In genomic region chr2:30588985-30589511, GRCm38 (mm10) we compare ENCODE assay signal across 11 mouse cellular contexts. TPM values are rescaled to one million over a fixed set of nuclear protein-coding genes. Genes with fewer than 3 reads are reported as not detected.
DNase-seq lines count a peak whose midpoint lies in the region; ATAC-seq and TF ChIP-seq lines count a peak whose summit lies in the region.
"Had no signal": no experiment of that assay in that cellular context is flagged by ENCODE, and none has a peak within 500 bp of the region (broad histone marks: within the 10 kb centered on the region; RNA-seq: fewer than 3 reads in every experiment).

No protein-coding gene starts in this region.

- TF ChIP-seq POLR2A in lung, adult 2 months (IDR thresholded peaks at IDR 0.05; ENCODE audit: borderline replicate concordance, extremely low read depth, low read depth, low read length), result no peak

- WGBS in lung, adult 2 months, result 58% methylated on average over 4 of the region's 4 CpGs
- 65% methylated on average over 4 of the region's 4 CpGs for WGBS in kidney, postnatal 0 days
- 53% methylated on average over 4 of the region's 4 CpGs for WGBS in stomach, embryonic 14.5 days

- no peak for TF ChIP-seq CTCF in lung, adult 2 months (IDR thresholded peaks at IDR 0.05; ENCODE audit: insufficient read depth, low read length)
- TF ChIP-seq CTCF in kidney, postnatal 0 days (IDR thresholded peaks at IDR 0.05; ENCODE audit: low read depth), result no peak

- no peak overlapping the region for H3K4me3 ChIP-seq in lung, adult 2 months (replicated peaks; ENCODE audit: extremely low read depth, low read depth, low read length)
- H3K4me3 ChIP-seq in kidney, postnatal 0 days (replicated peaks; ENCODE audit: low read depth, low read length), result no peak overlapping the region
- H3K4me3 ChIP-seq in stomach, embryonic 14.5 days (ENCODE audit: low read depth, low read length), result no peak overlapping the region
- H3K4me3 ChIP-seq: embryonic facial prominence, embryonic 15.5 days; hindbrain, embryonic 15.5 days had no signal

- H3K9ac ChIP-seq in kidney, postnatal 0 days (ENCODE audit: low read depth, low read length), result no peak overlapping the region
- no peak overlapping the region for H3K9ac ChIP-seq in stomach, embryonic 14.5 days (replicated peaks; ENCODE audit: low read depth, low read length)
- H3K9ac ChIP-seq: embryonic facial prominence, embryonic 15.5 days; hindbrain, embryonic 15.5 days had no signal

- peak overlapping the region; percentile 22; the same call in 1 of the 2 replicates for H3K27ac ChIP-seq in kidney, postnatal 0 days
- peak overlapping the region; percentile 71 for H3K27ac ChIP-seq in stomach, embryonic 14.5 days (ENCODE audit: low read length)
- H3K27ac ChIP-seq: embryonic facial prominence, embryonic 15.5 days; hindbrain, embryonic 15.5 days had no signal

- H3K9me3 ChIP-seq in kidney, postnatal 0 days (replicated peaks; ENCODE audit: low read length), result no peaks in the 10 kb centered on the region
- H3K9me3 ChIP-seq in stomach, embryonic 14.5 days (ENCODE audit: control insufficient read depth, low read depth, low read length), result no peaks in the 10 kb centered on the region
- H3K9me3 ChIP-seq: embryonic facial prominence, embryonic 15.5 days; G1E; hindbrain, embryonic 15.5 days had no signal

- ATAC-seq in kidney, postnatal 0 days (replicated peaks; ENCODE audit: low FRiP score, low read depth), result no peak
- ATAC-seq in stomach, embryonic 14.5 days (ENCODE audit: insufficient number of reproducible peaks, insufficient read depth, low FRiP score, low read depth), result peak; percentile 43; the same call in 1 of the 2 replicates

- peak; percentile 41 to 56 for DNase-seq in lung, adult 18-20 months
- DNase-seq in lung, adult 2 months, result no peak
- peak; percentile 72 for DNase-seq in heart, adult 8-10 months (ENCODE audit: low spot score)
- DNase-seq in kidney, postnatal 0 days (ENCODE audit: low spot score), result peak; percentile 54
- DNase-seq in thymus, postnatal 10 days (ENCODE audit: low spot score in 2 of 2), result no peak
- no peak for DNase-seq in left cerebral cortex, postnatal 25 days (ENCODE audit: low spot score in 2 of 2)

- intact Hi-C loops in left cerebral cortex, postnatal 25 days (cut with DNase I), result no loop called here

- H3K4me1 ChIP-seq in lung, adult 2 months (ENCODE audit: control insufficient read depth, insufficient read depth, low read length), result peaks cover 23% of the 10 kb centered on the region
- peaks cover 19% of the 10 kb centered on the region for H3K4me1 ChIP-seq in kidney, postnatal 0 days (replicated peaks; ENCODE audit: insufficient read depth, low read length)
- peaks cover 26% of the 10 kb centered on the region for H3K4me1 ChIP-seq in stomach, embryonic 14.5 days (ENCODE audit: control insufficient read depth, insufficient read depth, low read length)

- no peaks in the 10 kb centered on the region for H3K27me3 ChIP-seq in kidney, postnatal 0 days (ENCODE audit: insufficient read depth, low read length)
- H3K27me3 ChIP-seq in stomach, embryonic 14.5 days (ENCODE audit: control insufficient read depth, insufficient read depth, low read length), result no peaks in the 10 kb centered on the region
- H3K27me3 ChIP-seq: embryonic facial prominence, embryonic 15.5 days; hindbrain, embryonic 15.5 days had no signal

- no peak overlapping the region for H3K4me2 ChIP-seq in kidney, postnatal 0 days (ENCODE audit: low read length)
- H3K4me2 ChIP-seq in stomach, embryonic 14.5 days (replicated peaks; ENCODE audit: low read depth, low read length), result no peak overlapping the region
- H3K4me2 ChIP-seq: embryonic facial prominence, embryonic 15.5 days; hindbrain, embryonic 15.5 days had no signal

- H3K36me3 ChIP-seq in kidney, postnatal 0 days (ENCODE audit: insufficient read depth, low read length), result no peaks in the 10 kb centered on the region
- H3K36me3 ChIP-seq in stomach, embryonic 14.5 days (ENCODE audit: control insufficient read depth, insufficient read depth, low read length), result no peaks in the 10 kb centered on the region
- H3K36me3 ChIP-seq: embryonic facial prominence, embryonic 15.5 days; G1E; hindbrain, embryonic 15.5 days had no signal

RNA-seq across cellular contexts. Expression of gene Cstad, which starts 5.8 kb away (rescaled TPM):
- 0.69 and 1.6 TPM in 2 replicates for polyA plus RNA-seq in lung, adult 2 months (2012; rRNA removed)
- 1 to 10 TPM in 3 of 4 experiments, under 1 TPM in 1; 0.69 to 2.3 (median 1.5) TPM for total RNA-seq in heart, adult 8-10 months (2022)
- polyA plus RNA-seq in kidney, postnatal 0 days (2015; fragmentation: Nextera tagmentation; extraction: Ambion mirVana), result 2.1 and 2.7 TPM in 2 replicates
- polyA plus RNA-seq in stomach, embryonic 14.5 days (2014; fragmentation: Nextera tagmentation; extraction: Ambion mirVana), result 1.2 and 2.1 TPM in 2 replicates
- total RNA-seq in left cerebral cortex, postnatal 25 days (2021), result 1 to 10 TPM; 4.2 to 5.5 TPM
- polyA plus RNA-seq: G1E; liver, adult 2 months had no signal

Comparison
In these comparisons a context has a peak if more than half of its experiments do, and no peak if none do; other contexts are left out.
1. DNase-seq: peak in lung, adult 18-20 months (2 of 2), heart, adult 8-10 months (single experiment) and kidney, postnatal 0 days (single experiment); none in lung, adult 2 months (single experiment), thymus, postnatal 10 days (0 of 2) and left cerebral cortex, postnatal 25 days (0 of 2).